Mouse (Mus musculus) embryonic facial prominence, embryonic 11.5 days (tissue): ENCODE results near the gene Cd79a. TPM values are rescaled to one million over a fixed set of nuclear protein-coding genes. Genes with fewer than 3 reads are reported as not detected.
A peak's percentile ranks its signal among the peaks of the same experiment; 100 is the strongest.

ENCODE experiments used
- ATAC-seq: fragments of 200-750 bp; cut with Nextera tagmentation; replicated peaks from 2 replicates; pipeline ENCODE4 v1.8.0; 2017; ENCODE audit warnings: low read depth; ENCODE audit not compliant: insufficient number of reproducible peaks, low FRiP score, low TSS enrichment
- DNase-seq: peaks from one replicate; pipeline ENCODE4 v3.0.0-alpha.2; 2015; ENCODE audit warnings: low spot score
- H3K27ac ChIP-seq: fragments of 300-500 bp; sonication (generic); replicated peaks from 2 replicates; pipeline ENCODE4 v1.5.1; 2014; ENCODE audit warnings: mild to moderate bottlenecking, low read depth, low read length, control low read depth
- H3K27me3 ChIP-seq: fragments of 300-500 bp; sonication (generic); 2 replicates; pipeline ENCODE4 v1.6.1; 2014; ENCODE audit warnings: mild to moderate bottlenecking, low read length, moderate library complexity, mixed read lengths; ENCODE audit not compliant: control insufficient read depth, insufficient read depth
- H3K36me3 ChIP-seq: fragments of 300-500 bp; sonication (generic); replicated peaks from 2 replicates; pipeline ENCODE4 v1.6.1; 2014; ENCODE audit warnings: low read depth, mild to moderate bottlenecking, low read length, moderate library complexity, mixed read lengths; ENCODE audit not compliant: control insufficient read depth, insufficient read depth
- H3K4me1 ChIP-seq: fragments of 300-500 bp; sonication (generic); 2 replicates; pipeline ENCODE4 v1.6.1; 2014; ENCODE audit warnings: low read length, mixed read lengths; ENCODE audit not compliant: control insufficient read depth, insufficient read depth
- H3K4me2 ChIP-seq: fragments of 300-500 bp; sonication (generic); 2 replicates; pipeline ENCODE4 v1.6.1; 2014; ENCODE audit warnings: low read depth, mild to moderate bottlenecking, control low read depth, low read length, moderate library complexity
- H3K4me3 ChIP-seq: fragments of 300-500 bp; sonication (generic); 2 replicates; pipeline ENCODE4 v1.5.1; 2014; ENCODE audit warnings: low read depth, low read length, control low read depth
- H3K9ac ChIP-seq: fragments of 300-500 bp; sonication (generic); replicated peaks from 2 replicates; pipeline ENCODE4 v1.6.1; 2014; ENCODE audit warnings: mild to moderate bottlenecking, control low read depth, low read length
- H3K9me3 ChIP-seq: fragments of 300-500 bp; sonication (generic); replicated peaks from 2 replicates; pipeline ENCODE4 v1.6.1; 2016; ENCODE audit warnings: mild to moderate bottlenecking, low read length, inconsistent platforms, mixed read lengths; ENCODE audit not compliant: control insufficient read depth
- WGBS: fragments of 180-500 bp; shearing (Covaris S2); extraction: QIAGEN DNeasy Blood & Tissue Kit; methylation state at CpG from one replicate; pipeline ENCODE4 v1.1.7; 2014; 5-methylcytosine and 5-hydroxymethylcytosine counted together
- polyA plus RNA-seq: library from polyadenylated mRNA; unstranded; fragments of >200 nt; fragmentation: Nextera tagmentation; extraction: Ambion mirVana; gene quantifications from 2 replicates; pipeline ENCODE4 v1.2.1, GENCODE M21; 2014

Gene Cd79a
- polyA plus RNA-seq, 1 experiment from 2014 or later: 0.28 TPM

DNA sequence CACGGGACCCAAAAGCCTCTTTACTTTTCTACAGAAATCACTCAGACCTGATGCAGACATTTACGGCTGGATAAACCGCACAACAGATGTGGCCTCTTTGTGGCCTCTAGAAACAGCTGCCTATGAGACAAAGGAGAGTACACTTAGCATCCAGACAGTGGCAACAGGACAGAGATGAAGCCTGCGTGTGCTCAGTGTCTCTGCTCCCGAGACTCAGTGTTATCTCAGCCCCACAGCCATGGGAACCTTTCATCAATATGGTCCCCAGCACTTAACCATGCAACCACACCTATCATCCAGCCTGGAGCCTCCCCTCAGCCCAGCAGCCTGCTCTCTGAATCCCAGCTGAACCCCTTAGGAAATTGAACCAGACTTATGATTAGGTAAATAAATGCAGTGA is 37.9 kb upstream of the Cd79a start:
- H3K4me2 ChIP-seq: no peak overlapping the region
- H3K36me3 ChIP-seq: no peaks in the 10 kb centered on the region
- DNase-seq (no peak), ATAC-seq (no peak)
- H3K4me3 ChIP-seq: no peak overlapping the region
- no peak overlapping the region for H3K27ac ChIP-seq
- no peaks in the 10 kb centered on the region for H3K27me3 ChIP-seq
- no peaks in the 10 kb centered on the region for H3K9me3 ChIP-seq
- H3K9ac ChIP-seq: no peak overlapping the region
- H3K4me1 ChIP-seq: no peaks in the 10 kb centered on the region
- 82% methylated on average over 5 of the region's 5 CpGs for WGBS

DNA sequence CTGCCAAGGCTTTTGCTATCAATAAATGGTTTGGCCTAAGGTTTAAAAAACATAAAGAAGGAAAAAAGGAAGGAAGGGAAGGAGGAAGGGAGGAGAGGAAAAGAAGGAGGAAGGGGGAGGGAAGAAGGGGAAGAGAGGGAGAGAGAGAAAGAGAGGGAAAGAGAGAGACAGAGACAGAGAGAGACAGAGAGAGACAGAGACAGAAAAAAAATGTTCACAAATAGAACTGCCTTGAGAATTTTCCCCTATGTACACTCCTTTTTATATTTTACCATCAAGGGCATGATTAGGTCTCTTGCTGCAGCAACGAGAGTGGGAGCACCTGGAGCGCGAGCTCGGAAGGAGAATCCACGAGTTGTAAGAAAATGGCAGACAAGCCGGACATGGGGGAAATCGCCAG is 35.3 kb upstream of the Cd79a start, which contains the start of gene Gm9844:
TSS of gene Gm9844 (plus strand) at position 301 of the 400 bp plus-strand sequence.
- H3K27me3 ChIP-seq: no peaks in the 10 kb centered on the region
- H3K4me2 ChIP-seq: no peak within 1 kb of the TSS
- no peaks in the 10 kb centered on the region for H3K36me3 ChIP-seq
- 85% methylated on average over 7 of the region's 7 CpGs for WGBS
- ATAC-seq: no peak
- no peak for DNase-seq
- no peak within 1 kb of the TSS for H3K9ac ChIP-seq
- H3K27ac ChIP-seq: no peak within 1 kb of the TSS
- no peaks in the 10 kb centered on the region for H3K4me1 ChIP-seq
- H3K9me3 ChIP-seq: no peaks in the 10 kb centered on the region
- no peak within 1 kb of the TSS for H3K4me3 ChIP-seq

DNA sequence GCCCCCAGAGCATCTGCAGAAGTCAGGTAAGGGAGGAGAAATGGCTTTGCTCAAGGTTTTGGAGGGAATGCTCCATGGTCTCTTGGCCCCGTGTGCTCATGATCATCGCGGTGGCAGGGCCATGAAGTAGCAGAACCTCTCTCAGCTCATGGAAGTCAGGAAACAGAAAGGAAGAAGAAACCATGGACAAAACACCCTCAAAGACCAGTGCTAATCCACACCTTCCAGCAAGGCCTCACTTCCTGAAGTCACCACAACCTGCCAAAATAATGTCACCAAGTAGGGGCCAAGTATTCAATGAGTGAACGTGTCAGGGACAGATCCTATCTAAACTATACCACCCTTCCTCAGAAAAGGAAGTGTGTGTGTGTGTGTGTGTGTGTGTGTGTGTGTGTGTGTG is 34.3 kb upstream of the Cd79a start:
- H3K36me3 ChIP-seq: no peaks in the 10 kb centered on the region
- H3K4me2 ChIP-seq: no peak overlapping the region
- H3K27me3 ChIP-seq: no peaks in the 10 kb centered on the region
- WGBS: 89% methylated on average over 4 of the region's 4 CpGs
- ATAC-seq (no peak), DNase-seq (no peak)
- no peak overlapping the region for H3K4me3 ChIP-seq
- no peaks in the 10 kb centered on the region for H3K9me3 ChIP-seq
- H3K27ac ChIP-seq: no peak overlapping the region
- H3K9ac ChIP-seq: no peak overlapping the region
- no peaks in the 10 kb centered on the region for H3K4me1 ChIP-seq

- H3K27me3 ChIP-seq: no peaks in the 10 kb centered on the region
- no peak overlapping the region for H3K4me3 ChIP-seq
- WGBS: 22% methylated on average over 6 of the region's 6 CpGs
- no peaks in the 10 kb centered on the region for H3K4me1 ChIP-seq
- H3K9ac ChIP-seq: no peak overlapping the region
- H3K4me2 ChIP-seq: no peak overlapping the region
- H3K9me3 ChIP-seq: no peaks in the 10 kb centered on the region
- DNase-seq (peak; percentile 24), ATAC-seq (no peak)
- H3K36me3 ChIP-seq: no peaks in the 10 kb centered on the region
- no peak overlapping the region for H3K27ac ChIP-seq
These were observed 33.0 kb upstream of the Cd79a start for GRCm38 (mm10) chr7:24864156-24864555.

DNA sequence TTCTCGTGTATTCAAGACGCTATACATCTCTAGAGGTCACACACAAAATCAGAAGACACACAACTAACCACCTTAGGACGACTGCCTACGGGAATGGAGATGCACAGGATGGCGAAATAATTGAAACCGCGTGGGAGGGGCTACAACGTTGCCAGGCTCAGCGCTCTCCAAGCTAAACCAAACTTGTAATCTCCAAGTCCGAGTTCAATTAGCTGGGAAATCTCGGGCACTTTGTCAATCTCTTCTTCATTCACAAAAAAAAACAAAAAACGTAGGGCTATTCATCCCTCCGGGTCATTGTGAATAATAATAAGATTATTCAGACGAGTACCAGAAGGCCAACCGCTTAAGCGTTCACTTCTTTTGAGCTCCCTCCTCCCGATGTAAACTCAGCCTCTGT is 28.1 kb upstream of the Cd79a start:
- Histone ChIP-seq H3K27ac (no peak overlapping the region), H3K4me3 (no peak overlapping the region), H3K9me3 (no peaks in the 10 kb centered on the region), H3K9ac (no peak overlapping the region), H3K36me3 (no peaks in the 10 kb centered on the region; the same call in 1 of the 2 replicates), H3K4me1 (no peaks in the 10 kb centered on the region), H3K4me2 (no peak overlapping the region), H3K27me3 (no peaks in the 10 kb centered on the region)
- DNase-seq (no peak), ATAC-seq (no peak)
- WGBS: 66% methylated on average over 17 of the region's 17 CpGs

GRCm38 (mm10) chr7:24869532-24870165 is 27.5 kb upstream of the Cd79a start, which contains the start of the genes Lypd4 and Dmrtc2:
Lypd4 (minus strand) TSS chr7:24869941.
Dmrtc2 (plus strand) TSS chr7:24870057.
- ATAC-seq (no peak), DNase-seq (no peak)
- WGBS: 51% methylated on average over 39 of the region's 41 CpGs
- no peak within 1 kb of the TSS for H3K27ac ChIP-seq
- H3K4me3 ChIP-seq: no peak within 1 kb of the TSS
- no peaks in the 10 kb centered on the region for H3K9me3 ChIP-seq
- H3K4me2 ChIP-seq: no peak within 1 kb of the TSS
- no peaks in the 10 kb centered on the region for H3K4me1 ChIP-seq
- no peak within 1 kb of the TSS for H3K9ac ChIP-seq
- no peaks in the 10 kb centered on the region; the same call in 1 of the 2 replicates for H3K36me3 ChIP-seq
- H3K27me3 ChIP-seq: no peaks in the 10 kb centered on the region

- Histone ChIP-seq H3K4me1 (no peaks in the 10 kb centered on the region; the same call in 1 of the 2 replicates), H3K27ac (no peak overlapping the region), H3K9me3 (no peaks in the 10 kb centered on the region), H3K27me3 (no peaks in the 10 kb centered on the region), H3K36me3 (no peaks in the 10 kb centered on the region), H3K4me3 (no peak overlapping the region), H3K9ac (no peak overlapping the region), H3K4me2 (no peak overlapping the region)
- ATAC-seq (no peak), DNase-seq (no peak)
- WGBS: 48% methylated on average over 3 of the region's 3 CpGs
These were observed 19.6 kb upstream of the Cd79a start for GRCm38 (mm10) chr7:24877588-24877987.

DNA sequence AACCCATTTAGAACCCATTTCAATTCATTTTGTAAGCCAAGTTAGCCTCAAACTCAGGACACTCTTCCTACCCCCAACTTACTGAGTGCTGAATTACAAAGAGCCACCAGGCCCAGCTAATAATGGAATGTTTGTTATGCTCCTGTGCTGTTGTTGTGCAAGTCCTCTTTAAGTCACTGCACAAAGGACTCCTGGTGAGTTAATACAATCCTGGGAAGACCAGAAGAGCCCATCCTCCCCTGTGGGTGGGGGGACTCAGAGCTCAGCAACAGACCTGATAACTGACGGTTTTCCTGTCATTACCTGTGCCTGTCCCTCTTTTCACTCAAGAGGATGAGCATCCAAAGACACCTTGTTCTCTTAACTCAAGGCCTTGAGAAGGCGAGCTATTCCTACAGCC is 17.6 kb upstream of the Cd79a start:
- WGBS: 24% methylated on average over 2 of the region's 2 CpGs
- no peak overlapping the region for H3K9ac ChIP-seq
- H3K27ac ChIP-seq: no peak overlapping the region
- H3K4me3 ChIP-seq: no peak overlapping the region
- no peaks in the 10 kb centered on the region; the same call in 1 of the 2 replicates for H3K4me1 ChIP-seq
- no peaks in the 10 kb centered on the region for H3K36me3 ChIP-seq
- H3K9me3 ChIP-seq: no peaks in the 10 kb centered on the region
- ATAC-seq: no peak
- H3K4me2 ChIP-seq: no peak overlapping the region
- DNase-seq: no peak
- no peaks in the 10 kb centered on the region for H3K27me3 ChIP-seq
